Mouse (Mus musculus): ENCODE measurements around the gene Vwa8.

Gene Vwa8

GRCm38 (mm10) chr14:79181748-79182147, 332.9 kb downstream of the Vwa8 start:
- WGBS: 95% methylated on average over 8 of the region's 8 CpGs

DNA sequence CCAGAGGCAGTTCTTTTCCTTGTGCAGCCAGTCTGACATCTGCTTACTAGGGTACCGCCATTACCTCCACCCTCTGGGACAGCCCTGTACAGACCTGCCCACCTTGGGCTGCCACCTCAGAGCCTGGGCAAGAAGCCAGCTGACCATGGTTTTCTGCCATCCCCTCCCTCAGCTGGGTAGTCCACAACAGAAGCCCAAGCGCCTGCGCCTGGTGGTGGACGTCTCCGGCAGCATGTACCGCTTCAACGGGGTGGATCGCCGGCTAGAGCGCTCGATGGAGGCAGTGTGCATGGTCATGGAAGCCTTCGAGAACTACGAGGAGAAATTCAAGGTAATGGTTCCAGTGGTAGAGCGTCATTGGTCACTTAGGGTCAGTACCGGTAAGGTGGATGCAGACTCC, 333.9 kb downstream of the Vwa8 start:
- 98% methylated on average over 15 of the region's 15 CpGs for WGBS

DNA sequence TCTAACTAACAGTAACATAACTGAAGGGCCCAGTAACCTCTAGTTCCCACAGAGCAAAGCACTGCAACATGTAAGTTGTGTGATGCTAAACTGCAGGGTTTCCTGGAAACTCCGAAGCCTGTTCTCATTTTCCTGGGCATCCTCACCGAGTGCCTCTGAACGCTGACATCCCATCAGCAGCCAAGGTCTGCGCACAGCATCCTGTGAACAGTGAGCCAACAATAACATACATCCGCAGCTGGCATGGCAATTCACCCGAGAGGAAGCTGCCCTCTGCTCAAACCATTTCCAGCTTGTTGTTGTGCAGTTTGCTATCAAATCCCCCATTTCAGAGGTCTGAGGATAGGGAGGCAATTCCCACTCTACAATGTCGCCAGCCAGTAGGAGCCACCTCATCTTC, 334.4 kb downstream of the Vwa8 start:
- WGBS: 82% methylated on average over 7 of the region's 7 CpGs

DNA sequence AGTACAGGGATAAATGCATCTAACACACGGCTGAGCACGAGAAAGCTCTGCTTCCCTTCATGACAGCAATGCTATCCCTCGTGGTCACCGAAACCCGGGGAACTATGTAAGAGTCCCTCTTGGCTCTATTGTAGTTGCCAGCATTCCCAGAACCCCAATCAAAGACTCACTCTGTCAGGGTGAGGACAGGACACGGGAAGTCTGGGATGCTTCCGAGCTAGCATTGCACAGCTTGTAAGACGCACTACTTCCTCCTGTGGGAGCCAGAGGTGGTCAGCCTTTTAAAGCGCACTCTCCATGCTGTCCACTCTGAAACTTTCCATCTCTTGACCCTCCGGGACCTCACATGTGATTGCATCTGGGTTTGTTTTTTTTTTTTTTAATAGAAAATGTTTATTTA, 335.2 kb downstream of the Vwa8 start:
- 77% methylated on average over 10 of the region's 10 CpGs for WGBS

GRCm38 (mm10) chr14:79185018-79185685, 336.3 kb downstream of the Vwa8 start:
- WGBS: 55% methylated on average over 11 of the region's 11 CpGs

DNA sequence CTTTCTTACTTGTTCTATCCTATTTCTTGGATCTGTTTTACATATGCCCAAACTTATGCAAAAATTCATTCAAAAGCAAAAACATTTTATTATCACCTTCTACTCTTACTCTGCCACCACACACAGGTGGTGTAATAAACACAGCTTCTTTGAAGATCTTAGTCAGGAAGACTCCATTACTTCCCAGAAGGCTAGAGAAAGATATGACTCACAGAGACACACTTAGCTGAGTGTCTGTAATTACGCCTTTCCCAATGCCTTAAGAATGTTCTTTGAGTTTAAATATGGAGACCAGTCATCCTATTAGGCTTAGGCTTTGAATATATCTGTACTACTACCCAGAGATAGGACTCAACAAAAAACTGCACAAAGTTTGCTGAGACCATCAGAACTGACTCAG, 338.1 kb downstream of the Vwa8 start:
- WGBS: 53% methylated on average over 1 of the region's 1 CpGs

- 73% methylated on average over 3 of the region's 3 CpGs for WGBS
These were observed 347.9 kb downstream of the Vwa8 start for GRCm38 (mm10) chr14:79196711-79197110.

DNA sequence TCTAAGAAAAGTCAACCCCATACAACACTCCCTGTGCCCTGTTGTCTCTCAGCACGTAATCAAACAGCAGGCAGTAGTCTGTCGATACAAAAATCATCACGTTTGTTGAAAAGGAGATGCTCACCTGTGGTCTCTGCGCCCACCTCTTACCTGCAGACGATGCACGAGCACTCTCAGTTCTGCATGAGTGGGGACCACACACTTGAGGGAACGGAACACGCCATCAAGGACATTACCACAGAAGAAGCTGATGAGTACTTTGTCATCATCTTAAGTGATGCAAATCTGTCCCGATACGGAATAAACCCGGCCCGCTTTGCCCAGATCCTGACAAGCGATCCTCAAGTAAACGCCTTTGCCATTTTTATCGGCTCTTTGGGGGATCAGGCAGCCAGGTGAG, 349.2 kb downstream of the Vwa8 start:
- 96% methylated on average over 15 of the region's 15 CpGs for WGBS

DNA sequence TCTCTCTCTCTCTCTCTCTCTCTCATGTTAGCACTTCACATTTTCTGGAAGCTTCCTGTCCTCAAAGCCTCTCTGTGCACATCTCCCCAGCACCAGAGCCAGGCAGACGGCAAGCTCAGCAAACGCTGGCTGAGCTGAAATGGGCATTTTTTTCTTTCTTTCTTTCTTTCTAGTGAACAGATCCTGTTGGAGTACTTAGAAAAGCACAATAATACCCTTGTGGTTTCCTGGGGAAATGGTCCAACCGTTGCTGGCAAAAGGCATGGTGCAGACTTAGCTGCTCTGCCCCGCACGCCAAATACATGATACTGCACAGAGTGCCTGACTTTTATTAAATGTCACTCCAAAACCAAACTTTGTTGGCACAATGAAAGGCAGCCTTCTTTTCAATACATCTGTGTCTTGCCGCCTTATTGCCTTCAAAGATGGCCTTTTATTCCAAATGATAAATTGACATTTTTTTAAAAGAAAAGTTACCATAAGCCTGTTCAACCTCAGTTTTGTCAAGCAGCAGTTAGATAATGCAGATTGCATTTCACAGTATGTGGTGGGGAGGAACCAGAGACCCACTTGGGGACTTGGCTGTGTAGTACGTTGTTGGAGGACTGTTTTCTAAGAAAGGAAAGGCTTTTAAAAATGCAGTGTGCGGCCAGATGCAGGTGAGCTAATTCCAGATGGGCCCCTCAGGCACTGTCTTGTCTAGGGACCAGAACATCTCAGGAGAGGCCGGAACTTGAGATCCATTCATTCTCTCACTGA, 351.5 kb downstream of the Vwa8 start:
- 57% methylated on average over 9 of the region's 9 CpGs for WGBS

DNA sequence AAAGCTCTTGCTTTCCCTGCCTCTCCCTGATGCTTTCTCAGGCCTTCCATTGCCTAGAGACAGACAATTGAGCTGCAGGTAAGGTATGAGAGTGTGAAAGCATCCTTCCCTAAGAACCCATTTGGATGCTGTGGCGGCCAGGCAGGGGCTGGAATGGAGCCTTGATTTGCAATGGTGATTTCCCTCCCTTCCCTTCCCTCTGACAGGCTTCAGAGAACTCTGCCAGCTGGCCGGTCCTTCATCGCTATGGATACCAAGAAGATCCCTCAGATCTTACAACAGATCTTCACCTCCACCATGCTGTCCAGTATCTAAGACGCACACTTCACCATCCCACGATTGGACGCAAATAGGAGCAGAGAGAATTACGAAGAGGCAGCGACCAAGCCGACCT, 352.0 kb downstream of the Vwa8 start:
- whole genome bisulfite sequencing: 70% methylated on average over 9 of the region's 9 CpGs

DNA sequence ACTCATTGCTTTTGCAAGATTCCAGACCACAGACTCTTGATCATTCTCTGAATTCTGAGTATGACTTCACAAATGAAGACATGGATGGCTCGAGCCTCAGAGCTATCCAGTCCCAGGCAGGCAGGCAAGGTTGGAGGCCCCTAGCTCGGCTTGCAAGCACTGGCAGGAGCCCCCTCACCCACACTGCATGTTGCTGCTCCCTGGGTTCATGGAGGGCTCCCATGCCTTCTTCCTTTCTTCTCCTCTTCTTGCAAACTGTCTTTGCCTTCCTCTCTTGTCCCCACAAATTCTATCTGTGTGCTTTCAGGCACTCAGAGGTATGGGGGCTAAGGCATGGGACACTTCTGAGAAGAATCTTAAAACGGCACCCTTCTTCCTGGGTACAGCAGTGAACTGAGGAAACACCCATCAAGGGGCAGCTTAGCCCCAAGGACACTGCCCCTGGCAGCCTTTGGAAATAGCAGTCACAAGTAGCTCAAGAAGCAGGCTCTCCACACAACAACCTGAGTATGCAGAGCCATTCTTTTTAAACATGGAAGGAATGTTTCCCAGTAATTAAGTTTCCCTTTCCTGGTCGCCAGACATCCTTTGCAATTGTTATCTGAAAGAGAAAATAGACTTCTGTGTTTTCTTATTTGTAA, 354.0 kb downstream of the Vwa8 start:
- WGBS: 67% methylated on average over 4 of the region's 4 CpGs

GRCm38 (mm10) chr14:79203496-79204158, 354.8 kb downstream of the Vwa8 start:
- 51% methylated on average over 12 of the region's 12 CpGs for WGBS

DNA sequence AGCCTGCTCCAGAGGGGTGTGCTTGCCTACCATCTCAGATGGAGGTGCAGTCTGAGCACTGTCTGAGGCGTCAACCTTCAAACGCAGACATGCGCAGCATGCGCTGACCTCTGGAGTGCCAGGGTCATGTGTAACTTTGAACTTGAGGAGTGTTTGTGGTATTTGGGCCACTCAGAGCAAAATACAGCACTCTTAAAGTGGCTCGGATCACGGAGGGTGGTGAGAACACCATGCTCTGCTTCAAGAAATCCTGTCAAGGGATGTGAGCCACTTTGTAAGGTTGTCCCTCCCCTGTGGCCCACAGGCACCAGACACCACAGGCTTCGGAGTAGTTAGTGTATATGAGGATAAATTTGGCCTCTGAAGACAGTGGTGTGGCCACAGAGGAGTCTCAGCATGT, 356.0 kb downstream of the Vwa8 start:
- 97% methylated on average over 7 of the region's 7 CpGs for WGBS

DNA sequence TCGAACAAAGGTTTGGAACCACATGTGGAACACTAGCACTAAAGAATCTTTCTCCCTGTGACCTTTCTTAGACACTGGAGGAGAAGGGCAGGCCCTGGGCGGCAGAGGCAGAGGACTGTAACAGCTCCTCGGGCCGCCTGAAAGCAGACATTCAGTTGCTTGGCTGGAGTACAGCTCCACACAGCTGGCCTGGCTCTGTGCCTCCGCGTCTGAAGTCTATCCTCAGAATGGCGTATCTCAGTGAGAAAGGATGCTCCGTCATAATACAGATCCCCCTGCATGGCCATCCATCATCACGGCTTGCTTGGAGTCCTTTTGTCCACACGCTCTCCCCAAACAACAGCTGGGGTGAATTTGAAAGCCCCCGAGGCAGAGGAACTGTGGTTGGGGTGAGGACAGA, 357.4 kb downstream of the Vwa8 start:
- 46% methylated on average over 11 of the region's 11 CpGs for WGBS

- 88% methylated on average over 3 of the region's 3 CpGs for WGBS
These were observed 361.0 kb downstream of the Vwa8 start for GRCm38 (mm10) chr14:79209813-79210212.

DNA sequence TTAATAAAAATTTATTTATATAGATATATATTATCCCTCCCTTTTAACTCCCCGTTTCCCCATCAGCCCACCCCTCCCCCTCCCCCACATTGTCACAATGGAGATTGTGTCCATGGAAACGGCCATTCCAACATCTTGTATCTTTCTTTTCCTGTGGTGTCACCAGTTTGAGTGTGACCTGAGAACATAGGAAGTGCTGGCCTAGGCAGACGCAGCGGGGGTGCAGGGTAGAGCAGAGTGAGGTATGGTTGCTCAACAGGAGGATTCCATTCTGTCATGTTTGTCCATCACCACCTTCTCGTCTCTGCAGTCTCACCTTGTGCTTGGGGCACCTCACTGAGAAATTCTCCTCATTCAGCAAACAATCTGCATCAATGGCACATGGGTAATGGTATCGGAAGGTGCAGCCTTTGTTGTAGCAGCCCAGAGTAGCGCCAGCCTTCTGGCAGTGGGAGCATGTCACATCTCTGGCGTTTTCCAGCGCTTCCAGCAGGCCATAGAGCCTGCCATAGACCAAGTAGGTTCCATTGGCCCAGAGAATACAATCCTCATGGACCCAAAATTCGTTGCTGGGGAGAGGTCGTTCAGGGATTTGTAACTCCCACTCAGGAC, 363.6 kb downstream of the Vwa8 start:
- 88% methylated on average over 11 of the region's 11 CpGs for WGBS

DNA sequence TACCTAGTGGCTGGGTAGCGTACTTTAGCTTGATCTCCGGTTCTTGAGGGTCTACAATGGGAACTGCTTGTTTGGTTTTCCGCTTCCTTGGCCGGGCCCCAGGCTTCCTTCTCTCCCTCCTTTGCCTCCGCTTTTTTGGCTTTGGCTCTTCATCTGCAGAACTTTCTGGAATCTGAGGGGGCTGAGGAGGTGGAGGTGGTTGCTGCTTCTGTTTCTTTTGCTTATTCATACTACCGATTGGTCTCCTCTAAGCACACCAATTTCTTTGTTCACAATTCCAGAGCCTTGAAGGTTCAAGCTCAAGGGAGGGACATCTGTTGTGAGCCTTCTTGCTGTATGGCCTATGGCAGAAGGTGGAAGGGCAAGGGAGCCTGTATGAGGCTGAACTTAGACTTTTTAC, 365.3 kb downstream of the Vwa8 start:
- WGBS: 67% methylated on average over 6 of the region's 6 CpGs

DNA sequence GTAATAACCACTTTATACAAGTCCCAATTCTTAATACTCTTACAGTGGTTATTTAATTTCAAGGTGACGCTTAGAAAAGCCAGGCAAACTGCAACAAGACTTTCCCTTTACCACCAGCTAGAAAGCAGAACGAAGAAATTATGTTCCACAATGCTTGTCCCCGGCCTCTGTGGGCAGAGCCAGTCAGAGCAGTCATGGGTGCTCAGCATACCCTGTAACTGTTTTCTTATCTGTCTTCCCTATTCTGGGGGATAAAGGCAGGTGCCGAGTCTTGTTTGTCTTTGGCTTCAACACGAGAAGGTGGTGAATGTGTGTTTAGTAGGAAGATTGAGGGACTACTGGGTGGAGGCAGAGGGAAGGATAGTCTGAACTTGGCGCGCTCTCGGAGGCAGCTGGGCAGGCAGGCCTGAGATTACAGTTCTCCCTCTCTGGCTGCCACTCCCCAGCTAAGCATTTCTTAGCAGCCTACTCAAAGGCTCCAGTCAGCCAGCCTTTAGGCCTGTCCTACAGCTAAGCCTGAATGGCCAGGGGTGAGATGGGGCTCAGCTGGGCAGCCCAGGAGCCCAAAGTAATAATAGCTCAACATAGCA, 365.9 kb downstream of the Vwa8 start:
- 76% methylated on average over 8 of the region's 8 CpGs for WGBS

GRCm38 (mm10) chr14:79216366-79216765, 367.5 kb downstream of the Vwa8 start:
- 73% methylated on average over 2 of the region's 2 CpGs for WGBS

- WGBS: 49% methylated on average over 12 of the region's 12 CpGs
These were observed 374.7 kb downstream of the Vwa8 start for GRCm38 (mm10) chr14:79223431-79224036.

DNA sequence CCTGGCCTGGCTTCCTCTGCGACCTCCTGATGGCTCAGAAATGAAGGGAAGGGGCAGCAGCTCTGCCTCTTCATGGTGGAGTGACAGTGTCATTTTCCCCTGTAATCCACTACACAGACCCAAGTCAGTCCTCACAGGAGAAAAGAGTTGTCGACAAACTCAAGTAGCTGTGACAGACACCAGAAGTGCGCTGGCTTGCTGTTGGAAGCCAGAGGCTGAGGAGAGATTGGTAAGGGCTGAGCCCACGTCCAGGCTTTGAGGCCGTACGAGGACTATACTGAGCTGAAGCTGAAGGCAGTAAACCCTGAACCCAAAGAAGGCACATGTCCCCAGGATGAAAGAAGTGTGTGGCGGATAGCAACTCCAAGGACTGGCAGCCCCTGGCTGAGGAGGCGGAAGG, 376.6 kb downstream of the Vwa8 start:
- WGBS: 89% methylated on average over 8 of the region's 8 CpGs
